Mouse (Mus musculus) MEL (cell line): ENCODE data around the gene Pfkfb3. TPM values are rescaled to one million over a fixed set of nuclear protein-coding genes. Genes with fewer than 3 reads are reported as not detected.

Source experiments
- DNase-seq: peaks from one replicate; pipeline ENCODE4 v3.0.0; 2011; ENCODE audit warnings: low read depth, low spot score
- H3K27ac ChIP-seq: 2 replicates; pipeline ENCODE4 v1.5.1; 2012; ENCODE audit warnings: low read depth, mild to moderate bottlenecking, control low read depth, low read length, moderate library complexity; ENCODE audit not compliant: control insufficient read depth
- H3K27me3 ChIP-seq, 2 experiments: fragments of 150-350 bp in 1 of 2; sonication (generic) in 1 of 2; 2 replicates each; pipeline ENCODE4 v1.6.1; 2012; ENCODE audit warnings: low read length in 2 of 2, mild to moderate bottlenecking in 2 of 2, improper control_type of control experiment in 1 of 2, moderate library complexity in 1 of 2; ENCODE audit not compliant: insufficient read depth in 2 of 2, control insufficient read depth in 1 of 2
- H3K36me3 ChIP-seq, 2 experiments: 2 replicates each; pipeline ENCODE4 v1.6.1; 2012 to 2014; ENCODE audit warnings: low read length in 2 of 2, improper control_type of control experiment in 1 of 2, inconsistent platforms in 1 of 2, mild to moderate bottlenecking in 1 of 2; ENCODE audit not compliant: insufficient read depth in 2 of 2, control insufficient read depth in 1 of 2
- H3K4me1 ChIP-seq, 2 experiments: fragments of 150-350 bp in 1 of 2; sonication (generic) in 1 of 2; 2 replicates each; pipeline ENCODE4 v1.6.1; 2012; ENCODE audit warnings: low read length in 2 of 2, improper control_type of control experiment in 1 of 2, mild to moderate bottlenecking in 1 of 2; ENCODE audit not compliant: insufficient read depth in 2 of 2, control insufficient read depth in 1 of 2
- H3K4me3 ChIP-seq, 2 experiments: fragments of 150-350 bp in 1 of 2; sonication (generic) in 1 of 2; 2 replicates each; pipeline ENCODE4 v1.5.1; 2012; ENCODE audit warnings: low read depth in 2 of 2, low read length in 2 of 2, mild to moderate bottlenecking in 2 of 2, moderate library complexity in 2 of 2, control low read depth in 1 of 2, improper control_type of control experiment in 1 of 2; ENCODE audit not compliant: control insufficient read depth in 1 of 2, insufficient read depth in 1 of 2
- H3K79me2 ChIP-seq: 2 replicates; pipeline ENCODE4 v1.6.1; 2012; ENCODE audit warnings: mild to moderate bottlenecking, low read length, moderate library complexity; ENCODE audit not compliant: control insufficient read depth, poor library complexity, insufficient read depth
- H3K9ac ChIP-seq: 2 replicates; pipeline ENCODE4 v1.6.1; 2012; ENCODE audit warnings: low read depth, mild to moderate bottlenecking, control low read depth, low read length, moderate library complexity; ENCODE audit not compliant: control insufficient read depth, poor library complexity, severe bottlenecking
- H3K9me3 ChIP-seq: fragments of 150-350 bp; sonication (generic); replicated peaks from 2 replicates; pipeline ENCODE4 v1.6.1; 2012; ENCODE audit warnings: mild to moderate bottlenecking, low read length, improper control_type of control experiment, moderate library complexity; ENCODE audit not compliant: insufficient read depth
- CHD2 ChIP-seq: IDR thresholded peaks from 2 replicates; pipeline ENCODE4 v1.6.1; 2011; ENCODE audit warnings: low read length, improper control_type of control experiment
- GABPA ChIP-seq: IDR thresholded peaks from 2 replicates; pipeline ENCODE4 v1.6.1; 2012; ENCODE audit warnings: low read depth, mild to moderate bottlenecking, inconsistent platforms, low read length, improper control_type of control experiment, moderate library complexity
- HCFC1 ChIP-seq: IDR thresholded peaks from 2 replicates; pipeline ENCODE4 v1.6.1; 2012; ENCODE audit warnings: low read depth, mild to moderate bottlenecking, inconsistent platforms, low read length, improper control_type of control experiment, moderate library complexity
- KAT2A ChIP-seq: conservative IDR thresholded peaks from 2 replicates; pipeline ENCODE4 v1.6.1; 2012; ENCODE audit warnings: low read depth, low read length, improper control_type of control experiment, inconsistent platforms
- MAX ChIP-seq: IDR thresholded peaks from 2 replicates; pipeline ENCODE4 v1.6.1; 2011; ENCODE audit warnings: low read length, improper control_type of control experiment
- NELFE ChIP-seq: IDR thresholded peaks from 2 replicates; pipeline ENCODE4 v1.6.1; 2011; ENCODE audit warnings: low read depth, low read length, improper control_type of control experiment
- POLR2A ChIP-seq, 2 experiments: IDR thresholded peaks; 2 replicates each; pipeline ENCODE4 v1.6.1; 2011 to 2012; ENCODE audit warnings: low read length in 2 of 2, mild to moderate bottlenecking in 2 of 2, control low read depth in 1 of 2, improper control_type of control experiment in 1 of 2, low read depth in 1 of 2, moderate library complexity in 1 of 2; ENCODE audit not compliant: control insufficient read depth in 1 of 2, insufficient read depth in 1 of 2, poor library complexity in 1 of 2
- POLR2AphosphoS2 ChIP-seq: IDR thresholded peaks from 2 replicates; pipeline ENCODE4 v1.6.1; 2011; ENCODE audit warnings: low read length, improper control_type of control experiment
- POLR2AphosphoS5 ChIP-seq: IDR thresholded peaks from 2 replicates; pipeline ENCODE4 v1.6.1; 2012; ENCODE audit warnings: low read depth, borderline replicate concordance, mild to moderate bottlenecking, inconsistent platforms, low read length, moderate library complexity, mixed read lengths
- SIN3A ChIP-seq: IDR thresholded peaks from 2 replicates; pipeline ENCODE4 v1.6.1; 2012; ENCODE audit warnings: low read length, improper control_type of control experiment, inconsistent platforms
- TAL1 ChIP-seq: IDR thresholded peaks from 2 replicates; pipeline ENCODE4 v1.6.1; 2012; ENCODE audit warnings: mild to moderate bottlenecking, inconsistent platforms, low read length, moderate library complexity, mixed read lengths
- TBP ChIP-seq: IDR thresholded peaks from 2 replicates; pipeline ENCODE4 v1.8.0; 2011; ENCODE audit warnings: low read depth, low read length, improper control_type of control experiment
- TCF12 ChIP-seq: IDR thresholded peaks from 2 replicates; pipeline ENCODE4 v1.6.1; 2014; ENCODE audit warnings: low read depth, mild to moderate bottlenecking, inconsistent platforms, low read length, improper control_type of control experiment, moderate library complexity
- UBTF ChIP-seq: IDR thresholded peaks from 2 replicates; pipeline ENCODE4 v1.6.1; 2012; ENCODE audit warnings: low read depth, mild to moderate bottlenecking, inconsistent platforms, low read length, improper control_type of control experiment, moderate library complexity, borderline replicate concordance; ENCODE audit not compliant: insufficient read depth
- USF1 ChIP-seq: IDR thresholded peaks from 2 replicates; pipeline ENCODE4 v1.6.1; 2014; ENCODE audit warnings: low read depth, mild to moderate bottlenecking, inconsistent platforms, low read length, improper control_type of control experiment, moderate library complexity
- ZC3H11A ChIP-seq: IDR thresholded peaks from 2 replicates; pipeline ENCODE4 v1.6.1; 2012; ENCODE audit warnings: low read depth, mild to moderate bottlenecking, inconsistent platforms, low read length, improper control_type of control experiment
- ZMIZ1 ChIP-seq: IDR thresholded peaks from 2 replicates; pipeline ENCODE4 v1.6.1; 2012; ENCODE audit warnings: low read depth, mild to moderate bottlenecking, inconsistent platforms, low read length, improper control_type of control experiment, moderate library complexity
- polyA plus RNA-seq, 2 experiments: library from polyadenylated mRNA; stranded (reverse) in 1 of 2; unstranded in 1 of 2; fragments of >175 nt in 1 of 2; fragments of >200 nt in 1 of 2; gene quantifications; 2 replicates each; pipeline versions ENCODE4 v1.2.1 to v1.2.4; 2012; ENCODE audit warnings: low replicate concordance in 2 of 2, low read depth in 1 of 2; ENCODE audit not compliant: insufficient read length in 2 of 2, insufficient read depth in 1 of 2, missing spikeins in 1 of 2
- total RNA-seq: library from RNA; depleted of rRNA; stranded (reverse); fragments of 300-350 nt; gene quantifications from 2 replicates; pipeline ENCODE4 v1.2.3, GENCODE M21; 2012

Gene Pfkfb3
- total and polyA plus RNA-seq, 3 experiments, result 9.9 to 13.8 TPM; not detected in 1

GRCm38 (mm10) chr2:11534826-11535225, 19.1 kb downstream of the Pfkfb3 start:
- H3K9ac ChIP-seq, result peak overlapping the region; percentile 93

GRCm38 (mm10) chr2:11530101-11530500, 23.8 kb downstream of the Pfkfb3 start:
- H3K27ac ChIP-seq, result no peak overlapping the region
- H3K4me1 ChIP-seq, result peaks cover 0 to 9% of the 10 kb centered on the region in 2 experiments; a peak in 3 of 4 replicates
- H3K27me3 ChIP-seq, result no peaks in the 10 kb centered on the region
- no peak for DNase-seq
- peaks cover 0 to 8% of the 10 kb centered on the region in 2 experiments; a peak in 2 of 4 replicates for H3K36me3 ChIP-seq
- no peak for TF ChIP-seq SIN3A
- no peak for TF ChIP-seq GABPA
- no peak for TF ChIP-seq HCFC1
- TF ChIP-seq ZMIZ1, result no peak
- no peak for TF ChIP-seq TCF12
- TF ChIP-seq MAX, result no peak
- TF ChIP-seq POLR2AphosphoS5, result no peak
- no peak for TF ChIP-seq KAT2A
- TF ChIP-seq NELFE, result no peak
- no peak for TF ChIP-seq ZC3H11A
- no peak for TF ChIP-seq POLR2AphosphoS2
- TF ChIP-seq TBP, result no peak
- TF ChIP-seq CHD2, result no peak
- H3K79me2 ChIP-seq, result peaks cover 3% of the 10 kb centered on the region; the same call in 1 of the 2 replicates
- no peaks in the 10 kb centered on the region for H3K9me3 ChIP-seq
- no peak overlapping the region for H3K9ac ChIP-seq
- no peak overlapping the region for H3K4me3 ChIP-seq

More at GRCm38 (mm10) chr2:11534826-11535225, 19.1 kb downstream of the Pfkfb3 start:
- peaks cover 0 to 5% of the 10 kb centered on the region in 2 experiments; a peak in 2 of 4 replicates for H3K4me1 ChIP-seq
- peaks cover 3% of the 10 kb centered on the region; the same call in 1 of the 2 replicates for H3K79me2 ChIP-seq
- H3K27me3 ChIP-seq, result no peaks in the 10 kb centered on the region
- peak; percentile 9; the same call in 1 of the 2 replicates for TF ChIP-seq TAL1
- no peak for TF ChIP-seq UBTF
- no peak for TF ChIP-seq ZC3H11A
- peak; percentile 67 for TF ChIP-seq USF1
- TF ChIP-seq POLR2A (IDR thresholded peaks at IDR 0.05; ENCODE audit: control insufficient read depth in 1 of 2, insufficient read depth in 1 of 2, low read depth in 1 of 2, low read length in 2 of 2, poor library complexity in 1 of 2), result peak in 1 of 2 experiments; percentile 4; a peak in 1 of 4 replicates
- peak overlapping the region; percentile 66 to 89 for H3K4me3 ChIP-seq
- H3K9me3 ChIP-seq, result no peaks in the 10 kb centered on the region
- peak; percentile 64 for DNase-seq
- H3K36me3 ChIP-seq, result peaks cover 0 to 14% of the 10 kb centered on the region in 2 experiments; a peak in 2 of 4 replicates
- H3K27ac ChIP-seq, result peak overlapping the region; percentile 86
